Mouse (Mus musculus): ENCODE data around the gene Fsd2. TPM values are rescaled to one million over a fixed set of nuclear protein-coding genes. Genes with fewer than 3 reads are reported as not detected.

The Fsd2 gene
- polyA plus RNA-seq, 1 experiment from 2014 or later, result 0.17 TPM

DNA sequence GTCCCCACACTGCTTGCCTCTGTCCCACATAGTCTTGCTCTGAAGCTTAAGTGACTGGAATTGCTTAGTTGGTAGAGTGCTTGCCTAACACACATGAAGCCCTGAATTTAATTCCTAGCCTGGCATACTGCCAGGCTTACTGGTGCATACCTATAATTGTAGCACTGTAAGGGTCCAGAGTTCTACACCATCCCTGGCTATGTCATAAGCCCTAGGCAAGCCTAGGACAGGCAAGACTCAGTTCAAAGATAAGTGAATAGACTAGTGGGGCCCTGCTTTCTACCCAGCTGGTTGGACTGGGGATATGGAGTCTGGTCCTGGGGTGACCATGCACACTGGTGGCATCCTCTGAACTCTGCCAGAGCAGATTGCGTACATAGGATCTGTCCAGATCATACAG lies 30.9 kb upstream of the Fsd2 start:
- H3K36me3 ChIP-seq (ENCODE audit: control insufficient read depth, insufficient read depth, low read length), result peaks cover 20% of the 10 kb centered on the region; the same call in 1 of the 2 replicates
- H3K4me3 ChIP-seq (ENCODE audit: low read depth, low read length), result no peak overlapping the region
- no peaks in the 10 kb centered on the region for H3K27me3 ChIP-seq (ENCODE audit: control insufficient read depth, insufficient read depth, low read length)
- 88% methylated on average over 1 of the region's 1 CpGs for WGBS
- no peak for ATAC-seq (ENCODE audit: insufficient number of reproducible peaks, insufficient read depth, low FRiP score, low read depth)
- H3K9ac ChIP-seq (replicated peaks; ENCODE audit: low read depth, low read length), result no peak overlapping the region
- no peaks in the 10 kb centered on the region for H3K4me1 ChIP-seq (ENCODE audit: control insufficient read depth, insufficient read depth, low read length)
- H3K27ac ChIP-seq (ENCODE audit: low read length), result no peak overlapping the region
- H3K9me3 ChIP-seq (ENCODE audit: control insufficient read depth, low read depth, low read length), result no peaks in the 10 kb centered on the region
- no peak overlapping the region for H3K4me2 ChIP-seq (replicated peaks; ENCODE audit: low read depth, low read length)

GRCm38 (mm10) chr7:81596086-81596485 lies 29.3 kb upstream of the Fsd2 start:
- Histone ChIP-seq H3K4me3 (ENCODE audit: low read depth, low read length) (no peak overlapping the region), H3K27me3 (ENCODE audit: control insufficient read depth, insufficient read depth, low read length) (no peaks in the 10 kb centered on the region), H3K4me1 (ENCODE audit: control insufficient read depth, insufficient read depth, low read length) (no peaks in the 10 kb centered on the region), H3K27ac (ENCODE audit: low read length) (no peak overlapping the region), H3K9ac (replicated peaks; ENCODE audit: low read depth, low read length) (no peak overlapping the region), H3K36me3 (ENCODE audit: control insufficient read depth, insufficient read depth, low read length) (peaks cover 31% of the 10 kb centered on the region), H3K4me2 (replicated peaks; ENCODE audit: low read depth, low read length) (no peak overlapping the region), H3K9me3 (ENCODE audit: control insufficient read depth, low read depth, low read length) (no peaks in the 10 kb centered on the region)
- no peak for ATAC-seq (ENCODE audit: insufficient number of reproducible peaks, insufficient read depth, low FRiP score, low read depth)
- WGBS, result 78% methylated on average over 6 of the region's 6 CpGs

- no peaks in the 10 kb centered on the region for H3K9me3 ChIP-seq (ENCODE audit: control insufficient read depth, low read depth, low read length)
- 78% methylated on average over 5 of the region's 5 CpGs for WGBS
- no peaks in the 10 kb centered on the region for H3K27me3 ChIP-seq (ENCODE audit: control insufficient read depth, insufficient read depth, low read length)
- H3K9ac ChIP-seq (replicated peaks; ENCODE audit: low read depth, low read length), result no peak overlapping the region
- H3K4me2 ChIP-seq (replicated peaks; ENCODE audit: low read depth, low read length), result no peak overlapping the region
- H3K4me1 ChIP-seq (ENCODE audit: control insufficient read depth, insufficient read depth, low read length), result no peaks in the 10 kb centered on the region
- peaks cover 31% of the 10 kb centered on the region for H3K36me3 ChIP-seq (ENCODE audit: control insufficient read depth, insufficient read depth, low read length)
- ATAC-seq (ENCODE audit: insufficient number of reproducible peaks, insufficient read depth, low FRiP score, low read depth), result no peak
- no peak overlapping the region for H3K4me3 ChIP-seq (ENCODE audit: low read depth, low read length)
- H3K27ac ChIP-seq (ENCODE audit: low read length), result no peak overlapping the region
Measured at GRCm38 (mm10) chr7:81595056-81595455, 28.3 kb upstream of the Fsd2 start.

DNA sequence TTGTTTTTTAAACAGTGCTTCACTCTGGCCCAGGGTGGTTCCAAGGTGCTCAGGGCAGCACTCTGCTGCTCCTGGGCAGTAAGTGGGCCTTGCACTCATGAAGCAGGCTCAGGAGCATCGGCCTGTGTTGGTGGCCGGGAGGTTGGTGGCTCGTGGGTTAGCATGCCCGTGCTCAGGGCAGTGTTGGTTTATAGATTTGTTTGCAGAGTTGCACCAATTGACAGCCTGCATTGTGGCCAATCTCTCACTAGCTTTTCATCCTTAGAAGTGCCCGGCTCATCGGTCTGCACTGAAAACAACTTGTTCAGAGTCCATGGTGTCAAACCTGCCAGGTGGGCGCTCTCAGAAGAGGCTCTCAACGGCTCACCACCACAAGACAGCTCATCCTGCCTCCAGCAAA lies 26.6 kb upstream of the Fsd2 start:
- Histone ChIP-seq H3K9me3 (ENCODE audit: control insufficient read depth, low read depth, low read length) (no peaks in the 10 kb centered on the region), H3K27ac (ENCODE audit: low read length) (no peak overlapping the region), H3K36me3 (ENCODE audit: control insufficient read depth, insufficient read depth, low read length) (peaks cover 30% of the 10 kb centered on the region), H3K4me2 (replicated peaks; ENCODE audit: low read depth, low read length) (no peak overlapping the region), H3K27me3 (ENCODE audit: control insufficient read depth, insufficient read depth, low read length) (no peaks in the 10 kb centered on the region), H3K4me3 (ENCODE audit: low read depth, low read length) (no peak overlapping the region), H3K4me1 (ENCODE audit: control insufficient read depth, insufficient read depth, low read length) (no peaks in the 10 kb centered on the region), H3K9ac (replicated peaks; ENCODE audit: low read depth, low read length) (no peak overlapping the region)
- no peak for ATAC-seq (ENCODE audit: insufficient number of reproducible peaks, insufficient read depth, low FRiP score, low read depth)
- 80% methylated on average over 8 of the region's 8 CpGs for WGBS

DNA sequence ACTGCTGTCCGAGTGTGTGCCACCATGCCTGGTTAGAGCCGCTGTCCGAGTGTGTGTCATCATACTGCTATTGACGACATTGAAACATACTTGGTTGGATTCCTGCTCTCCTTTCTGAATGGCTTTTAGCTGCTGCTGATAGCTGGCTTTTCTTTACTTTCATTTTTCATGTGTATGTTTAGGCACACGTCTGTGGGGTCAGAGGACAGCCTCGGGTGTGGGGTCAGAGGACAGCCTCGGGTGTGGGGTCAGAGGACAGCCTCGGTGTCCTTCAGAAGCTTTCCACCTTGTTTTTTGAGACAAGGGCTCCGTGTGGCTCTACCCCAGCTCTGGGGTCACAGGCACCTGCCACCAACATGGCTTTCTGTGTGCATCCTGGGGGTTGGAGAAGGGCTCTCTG lies 25.9 kb upstream of the Fsd2 start:
- WGBS, result 72% methylated on average over 9 of the region's 9 CpGs
- no peak overlapping the region for H3K4me2 ChIP-seq (replicated peaks; ENCODE audit: low read depth, low read length)
- no peaks in the 10 kb centered on the region for H3K27me3 ChIP-seq (ENCODE audit: control insufficient read depth, insufficient read depth, low read length)
- no peaks in the 10 kb centered on the region for H3K4me1 ChIP-seq (ENCODE audit: control insufficient read depth, insufficient read depth, low read length)
- H3K27ac ChIP-seq (ENCODE audit: low read length), result no peak overlapping the region
- H3K9me3 ChIP-seq (ENCODE audit: control insufficient read depth, low read depth, low read length), result no peaks in the 10 kb centered on the region
- H3K9ac ChIP-seq (replicated peaks; ENCODE audit: low read depth, low read length), result no peak overlapping the region
- peaks cover 24% of the 10 kb centered on the region for H3K36me3 ChIP-seq (ENCODE audit: control insufficient read depth, insufficient read depth, low read length)
- no peak overlapping the region for H3K4me3 ChIP-seq (ENCODE audit: low read depth, low read length)
- no peak for ATAC-seq (ENCODE audit: insufficient number of reproducible peaks, insufficient read depth, low FRiP score, low read depth)

GRCm38 (mm10) chr7:81587238-81587637 lies 20.5 kb upstream of the Fsd2 start:
- Histone ChIP-seq H3K4me3 (ENCODE audit: low read depth, low read length) (no peak overlapping the region), H3K4me1 (ENCODE audit: control insufficient read depth, insufficient read depth, low read length) (no peaks in the 10 kb centered on the region), H3K36me3 (ENCODE audit: control insufficient read depth, insufficient read depth, low read length) (peaks cover 29% of the 10 kb centered on the region), H3K9ac (replicated peaks; ENCODE audit: low read depth, low read length) (no peak overlapping the region), H3K27me3 (ENCODE audit: control insufficient read depth, insufficient read depth, low read length) (no peaks in the 10 kb centered on the region), H3K4me2 (replicated peaks; ENCODE audit: low read depth, low read length) (no peak overlapping the region), H3K9me3 (ENCODE audit: control insufficient read depth, low read depth, low read length) (no peaks in the 10 kb centered on the region), H3K27ac (ENCODE audit: low read length) (no peak overlapping the region)
- no peak for ATAC-seq (ENCODE audit: insufficient number of reproducible peaks, insufficient read depth, low FRiP score, low read depth)
- 78% methylated on average over 4 of the region's 4 CpGs for WGBS

- Histone ChIP-seq H3K36me3 (ENCODE audit: control insufficient read depth, insufficient read depth, low read length) (peaks cover 22% of the 10 kb centered on the region), H3K9ac (replicated peaks; ENCODE audit: low read depth, low read length) (no peak overlapping the region), H3K4me2 (replicated peaks; ENCODE audit: low read depth, low read length) (no peak overlapping the region), H3K27ac (ENCODE audit: low read length) (no peak overlapping the region), H3K4me1 (ENCODE audit: control insufficient read depth, insufficient read depth, low read length) (no peaks in the 10 kb centered on the region), H3K9me3 (ENCODE audit: control insufficient read depth, low read depth, low read length) (no peaks in the 10 kb centered on the region), H3K27me3 (ENCODE audit: control insufficient read depth, insufficient read depth, low read length) (no peaks in the 10 kb centered on the region), H3K4me3 (ENCODE audit: low read depth, low read length) (no peak overlapping the region)
- no peak for ATAC-seq (ENCODE audit: insufficient number of reproducible peaks, insufficient read depth, low FRiP score, low read depth)
- WGBS, result 89% methylated on average over 7 of the region's 7 CpGs
Measured at GRCm38 (mm10) chr7:81585326-81585725, 18.6 kb upstream of the Fsd2 start.

GRCm38 (mm10) chr7:81583512-81583911 lies 16.8 kb upstream of the Fsd2 start:
- no peak for ATAC-seq (ENCODE audit: insufficient number of reproducible peaks, insufficient read depth, low FRiP score, low read depth)
- Histone ChIP-seq H3K27me3 (ENCODE audit: control insufficient read depth, insufficient read depth, low read length) (no peaks in the 10 kb centered on the region), H3K4me3 (ENCODE audit: low read depth, low read length) (no peak overlapping the region), H3K4me1 (ENCODE audit: control insufficient read depth, insufficient read depth, low read length) (no peaks in the 10 kb centered on the region), H3K9ac (replicated peaks; ENCODE audit: low read depth, low read length) (no peak overlapping the region), H3K4me2 (replicated peaks; ENCODE audit: low read depth, low read length) (no peak overlapping the region), H3K9me3 (ENCODE audit: control insufficient read depth, low read depth, low read length) (no peaks in the 10 kb centered on the region), H3K27ac (ENCODE audit: low read length) (no peak overlapping the region), H3K36me3 (ENCODE audit: control insufficient read depth, insufficient read depth, low read length) (peaks cover 22% of the 10 kb centered on the region)
- WGBS, result 75% methylated on average over 3 of the region's 3 CpGs

DNA sequence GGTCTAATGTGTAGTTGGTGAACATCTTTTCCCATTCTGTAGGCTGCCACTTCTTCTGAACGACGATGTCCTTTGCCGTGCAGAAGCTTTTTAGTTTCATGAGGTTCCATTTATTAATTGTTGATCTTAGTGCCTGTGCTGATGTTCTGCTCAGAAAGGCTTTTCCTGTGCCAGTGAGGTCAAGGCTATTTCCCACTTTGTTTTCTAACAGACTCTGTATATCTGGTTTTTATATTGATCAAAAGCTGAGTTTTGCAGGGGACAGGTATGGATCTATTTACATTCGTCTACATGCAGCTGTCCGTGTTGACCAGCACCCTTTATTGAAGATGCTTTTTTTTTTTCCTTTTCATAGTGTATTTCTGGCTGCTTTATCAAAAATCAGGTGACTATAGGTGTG lies 12.6 kb upstream of the Fsd2 start:
- WGBS, result 89% methylated on average over 5 of the region's 5 CpGs
- Histone ChIP-seq H3K9ac (replicated peaks; ENCODE audit: low read depth, low read length) (no peak overlapping the region), H3K27me3 (ENCODE audit: control insufficient read depth, insufficient read depth, low read length) (no peaks in the 10 kb centered on the region), H3K9me3 (ENCODE audit: control insufficient read depth, low read depth, low read length) (no peaks in the 10 kb centered on the region), H3K4me1 (ENCODE audit: control insufficient read depth, insufficient read depth, low read length) (no peaks in the 10 kb centered on the region), H3K27ac (ENCODE audit: low read length) (no peak overlapping the region), H3K4me3 (ENCODE audit: low read depth, low read length) (no peak overlapping the region), H3K36me3 (ENCODE audit: control insufficient read depth, insufficient read depth, low read length) (0 out of 2 replicates have a peak, but pooled peaks cover 4% of the 10 kb centered on the region), H3K4me2 (replicated peaks; ENCODE audit: low read depth, low read length) (no peak overlapping the region)
- no peak for ATAC-seq (ENCODE audit: insufficient number of reproducible peaks, insufficient read depth, low FRiP score, low read depth)

Measured in stomach, embryonic 14.5 days (tissue).